Mouse (Mus musculus) heart, postnatal 0 days (tissue): ENCODE data around the gene Rprd2. TPM values are rescaled to one million over a fixed set of nuclear protein-coding genes. Genes with fewer than 3 reads are reported as not detected.

ENCODE experiments used
- ATAC-seq: fragments of 200-750 bp; cut with Nextera tagmentation; 2 replicates; pipeline ENCODE4 v1.8.0; 2017; ENCODE audit warnings: low read depth, moderate number of reproducible peaks, moderate library complexity; ENCODE audit not compliant: insufficient read depth
- DNase-seq: peaks from one replicate; pipeline ENCODE4 v3.0.0-alpha.2; 2016; ENCODE audit warnings: low spot score
- H3K27ac ChIP-seq: fragments of 300-500 bp; sonication (generic); 2 replicates; pipeline ENCODE4 v1.5.1; 2014; ENCODE audit warnings: low read depth, mild to moderate bottlenecking
- H3K27me3 ChIP-seq: fragments of 300-500 bp; sonication (generic); 2 replicates; pipeline ENCODE4 v1.6.1; 2014; ENCODE audit warnings: low read length, mixed read lengths; ENCODE audit not compliant: control insufficient read depth, insufficient read depth
- H3K36me3 ChIP-seq: fragments of 300-500 bp; sonication (generic); replicated peaks from 2 replicates; pipeline ENCODE4 v1.6.1; 2014; ENCODE audit warnings: low read length, mixed read lengths; ENCODE audit not compliant: control insufficient read depth, insufficient read depth
- H3K4me1 ChIP-seq: fragments of 300-500 bp; sonication (generic); 2 replicates; pipeline ENCODE4 v1.6.1; 2014; ENCODE audit warnings: antibody characterized with exemption; ENCODE audit not compliant: control insufficient read depth, insufficient read depth
- H3K4me2 ChIP-seq: fragments of 300-500 bp; sonication (generic); 2 replicates; pipeline ENCODE4 v1.6.1; 2014; ENCODE audit warnings: low read depth, mild to moderate bottlenecking, low read length, moderate library complexity
- H3K4me3 ChIP-seq: fragments of 300-500 bp; sonication (generic); 2 replicates; pipeline ENCODE4 v1.5.1; 2014; ENCODE audit warnings: low read depth, low read length
- H3K9ac ChIP-seq: fragments of 300-500 bp; sonication (generic); replicated peaks from 2 replicates; pipeline ENCODE4 v1.6.1; 2014; ENCODE audit warnings: low read depth, low read length, mixed read lengths
- H3K9me3 ChIP-seq: fragments of 300-500 bp; sonication (generic); replicated peaks from 2 replicates; pipeline ENCODE4 v1.6.1; 2016; ENCODE audit warnings: low read length; ENCODE audit not compliant: control insufficient read depth
- CTCF ChIP-seq: IDR thresholded peaks from 2 replicates; pipeline ENCODE4 v1.5.1; 2016; ENCODE audit warnings: antibody characterized with exemption, control low read depth, low read depth
- EP300 ChIP-seq: IDR thresholded peaks from 2 replicates; pipeline ENCODE4 v1.6.1; 2016; ENCODE audit warnings: antibody characterized with exemption, low read depth
- WGBS: fragments of 180-500 bp; shearing (Covaris S2); extraction: QIAGEN DNeasy Blood & Tissue Kit; methylation state at CpG from one replicate; pipeline ENCODE4 v1.1.7; 2014; 5-methylcytosine and 5-hydroxymethylcytosine counted together
- polyA plus RNA-seq: library from polyadenylated mRNA; unstranded; fragments of >200 nt; fragmentation: Nextera tagmentation; extraction: Ambion mirVana; gene quantifications from 2 replicates; pipeline ENCODE4 v1.2.1, GENCODE M21; 2015
- total RNA-seq: library from RNA; depleted of rRNA; stranded (reverse); fragments of >200 nt; gene quantifications from 2 replicates; pipeline ENCODE4 v1.2.3, GENCODE M21; 2014; ENCODE audit warnings: low replicate concordance; rRNA removed

Gene Rprd2
- 25.6 and 28.8 TPM in 2 replicates for total RNA-seq
- 15.8 and 20.8 TPM in 2 replicates for polyA plus RNA-seq

DNA sequence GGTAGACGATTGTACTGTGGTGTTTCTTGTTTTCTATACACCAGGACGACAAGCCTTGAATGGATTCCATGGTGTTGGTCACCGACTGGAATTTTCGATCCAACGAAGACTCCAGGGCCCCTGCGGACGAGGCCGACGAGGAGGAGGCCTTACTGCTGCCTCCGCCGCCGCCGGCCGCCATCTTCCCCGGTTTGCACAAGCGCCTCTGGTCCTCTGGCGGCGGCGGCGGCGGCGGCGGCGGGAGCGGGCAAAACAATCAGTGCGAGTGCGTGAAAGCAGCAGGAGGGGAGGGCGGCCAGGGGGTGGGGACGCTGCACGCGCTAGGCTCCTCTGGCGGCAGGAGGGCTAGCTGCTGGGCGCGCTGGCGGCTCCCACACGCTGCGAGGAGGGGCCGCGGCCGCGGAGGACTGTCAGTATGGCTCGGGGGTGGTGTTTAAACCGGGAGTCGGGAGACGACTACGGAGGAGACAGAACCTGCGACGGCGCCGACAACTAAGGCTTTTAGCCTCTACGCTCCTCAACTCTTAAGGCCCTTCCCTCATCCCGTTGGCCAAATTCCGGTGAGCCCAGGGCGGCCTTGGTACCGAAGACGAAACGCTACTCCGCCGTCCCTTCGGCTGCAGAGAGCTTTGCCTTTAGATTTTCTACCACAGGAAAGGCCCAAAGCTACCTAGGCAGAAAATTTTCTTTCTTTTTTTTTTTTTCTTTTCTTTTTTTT, at the start of gene Rprd2:
Rprd2 (minus strand) TSS at position 293 of the 718 bp plus-strand sequence.
- Histone ChIP-seq H3K27me3 (no peaks in the 10 kb centered on the region), H3K9me3 (no peaks in the 10 kb centered on the region), H3K9ac (peak within 1 kb of the TSS; percentile 90), H3K4me2 (peak within 1 kb of the TSS; percentile 70), H3K4me1 (peaks cover 20% of the 10 kb centered on the region), H3K36me3 (no peaks in the 10 kb centered on the region), H3K4me3 (peak within 1 kb of the TSS; percentile 73), H3K27ac (peak within 1 kb of the TSS; percentile 99)
- WGBS, result under 1% methylated on average over 56 of the region's 60 CpGs
- no peak for TF ChIP-seq CTCF
- TF ChIP-seq EP300, result no peak; the same call in 1 of the 2 replicates
- peak; percentile 71 for DNase-seq
- ATAC-seq, result peak; percentile 49

DNA sequence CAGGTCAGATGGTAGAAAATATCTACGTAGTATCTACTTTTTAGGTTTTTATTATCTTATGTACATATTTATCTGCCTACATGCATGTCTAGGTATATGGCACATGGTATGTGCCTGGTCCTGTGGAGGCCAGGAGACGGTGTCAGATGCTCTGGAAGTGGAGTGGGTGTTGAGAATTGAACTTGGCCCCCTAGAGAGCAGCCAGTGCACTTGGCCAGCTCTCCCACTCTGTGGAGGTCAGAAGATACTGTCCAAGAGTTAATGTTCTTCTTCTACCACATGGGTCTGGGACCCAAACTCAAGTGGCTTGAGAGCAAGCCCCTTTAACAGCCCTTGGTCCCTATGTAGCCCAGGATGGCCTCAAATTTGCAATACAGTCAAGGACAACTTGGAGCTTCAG, 48.7 kb upstream of the Rprd2 start:
- 76% methylated on average over 2 of the region's 2 CpGs for WGBS
- Histone ChIP-seq H3K36me3 (peaks cover 62% of the 10 kb centered on the region), H3K27ac (no peak overlapping the region), H3K9me3 (no peaks in the 10 kb centered on the region), H3K9ac (no peak overlapping the region), H3K4me1 (peaks cover 14% of the 10 kb centered on the region), H3K27me3 (no peaks in the 10 kb centered on the region), H3K4me3 (no peak overlapping the region), H3K4me2 (no peak overlapping the region)
- TF ChIP-seq EP300 (no peak), CTCF (no peak)
- no peak for DNase-seq
- ATAC-seq, result no peak

DNA sequence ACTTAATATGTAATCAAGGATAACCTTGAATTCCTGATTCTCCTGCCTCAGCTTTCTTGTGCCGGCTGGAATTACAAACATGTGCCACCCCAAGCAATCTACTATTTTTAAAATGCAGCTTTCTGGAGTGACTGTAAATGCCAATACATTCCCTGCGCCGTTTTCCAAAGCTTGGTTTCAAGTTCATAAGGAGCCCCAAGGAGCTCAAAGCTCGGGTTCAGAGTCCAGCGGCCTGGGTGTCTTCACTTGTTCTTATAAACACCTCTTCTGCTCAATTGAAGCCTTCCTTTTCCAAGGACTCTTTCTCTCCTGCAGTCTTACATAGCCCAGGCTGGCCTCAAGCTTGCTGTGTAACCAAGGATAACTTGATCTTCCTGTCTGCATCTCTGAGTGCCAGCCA, 47.4 kb upstream of the Rprd2 start:
- no peak overlapping the region for H3K4me2 ChIP-seq
- H3K36me3 ChIP-seq, result peaks cover 62% of the 10 kb centered on the region
- H3K27me3 ChIP-seq, result no peaks in the 10 kb centered on the region
- no peak overlapping the region for H3K9ac ChIP-seq
- no peak for DNase-seq
- H3K27ac ChIP-seq, result no peak overlapping the region
- no peak overlapping the region for H3K4me3 ChIP-seq
- TF ChIP-seq EP300 (no peak), CTCF (no peak)
- no peak for ATAC-seq
- peaks cover 8% of the 10 kb centered on the region for H3K4me1 ChIP-seq
- 80% methylated on average over 5 of the region's 5 CpGs for WGBS
- no peaks in the 10 kb centered on the region for H3K9me3 ChIP-seq

DNA sequence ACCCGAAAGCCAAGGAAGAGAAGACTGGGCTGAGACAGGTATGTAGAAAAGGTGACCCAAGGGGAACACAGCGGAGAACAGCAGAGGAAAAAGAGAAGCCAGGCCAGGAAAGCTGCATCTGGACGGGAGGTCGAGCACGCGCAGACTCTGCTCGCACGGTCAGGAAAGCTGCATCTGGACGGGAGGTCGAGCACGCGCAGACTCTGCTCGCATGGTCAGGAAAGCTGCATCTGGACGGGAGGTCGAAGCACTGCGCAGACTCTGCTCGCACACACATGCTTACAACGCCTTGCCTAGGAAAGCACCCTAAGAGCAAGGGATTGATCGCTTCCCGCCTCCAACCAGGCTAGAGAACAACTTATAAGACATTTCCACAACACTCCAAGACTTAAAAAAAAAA, 46.9 kb upstream of the Rprd2 start:
- no peak for DNase-seq
- ATAC-seq, result no peak
- TF ChIP-seq EP300, result no peak
- no peak for TF ChIP-seq CTCF
- Histone ChIP-seq H3K9ac (no peak overlapping the region), H3K27me3 (no peaks in the 10 kb centered on the region), H3K27ac (no peak overlapping the region), H3K9me3 (no peaks in the 10 kb centered on the region), H3K4me2 (no peak overlapping the region), H3K4me3 (no peak overlapping the region), H3K36me3 (peaks cover 62% of the 10 kb centered on the region), H3K4me1 (peaks cover 4% of the 10 kb centered on the region)
- 90% methylated on average over 20 of the region's 20 CpGs for WGBS

DNA sequence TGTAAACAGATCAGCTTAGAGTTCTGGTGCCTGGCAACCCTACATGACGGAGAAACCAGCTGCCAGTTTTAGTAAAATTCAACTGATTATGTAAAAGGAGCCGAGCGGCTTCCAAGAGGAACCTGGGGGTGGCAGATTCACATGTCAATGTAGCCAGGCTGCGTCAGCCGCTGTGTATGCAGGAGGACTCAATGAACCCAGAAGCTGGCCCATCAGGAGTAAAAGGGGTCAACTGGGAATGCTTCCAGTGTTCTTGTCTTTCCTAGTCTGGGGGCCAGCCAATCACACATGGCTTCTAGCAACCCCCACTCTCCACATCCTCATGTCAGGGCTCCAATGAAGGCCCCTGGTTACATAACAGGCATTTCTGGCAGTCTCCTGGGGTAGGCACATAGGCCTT, 46.4 kb upstream of the Rprd2 start:
- Histone ChIP-seq H3K27me3 (no peaks in the 10 kb centered on the region), H3K4me2 (no peak overlapping the region), H3K36me3 (peaks cover 60% of the 10 kb centered on the region), H3K27ac (no peak overlapping the region), H3K4me3 (no peak overlapping the region), H3K9ac (no peak overlapping the region), H3K4me1 (no peaks in the 10 kb centered on the region), H3K9me3 (no peaks in the 10 kb centered on the region)
- TF ChIP-seq EP300 (no peak), CTCF (no peak)
- ATAC-seq (no peak), DNase-seq (no peak)
- 77% methylated on average over 5 of the region's 5 CpGs for WGBS

DNA sequence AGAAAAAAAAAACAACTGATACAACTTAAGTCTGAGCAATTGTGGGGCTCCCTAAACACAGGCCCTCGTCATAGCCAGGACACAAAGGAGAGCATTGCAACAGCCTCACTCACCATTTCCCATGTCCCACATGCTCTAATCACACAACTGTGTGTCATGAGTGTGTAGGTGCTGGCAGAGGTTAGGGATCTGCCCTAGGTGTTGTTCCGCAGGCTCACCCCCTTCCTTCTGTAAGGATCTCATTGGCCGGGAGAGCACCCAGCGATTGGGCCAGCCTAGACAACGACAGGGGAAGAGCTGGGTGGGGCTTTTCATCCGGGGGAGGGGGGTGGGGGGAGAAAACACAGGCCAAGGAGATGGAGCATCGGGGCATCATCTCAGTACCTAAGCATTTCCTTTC, 44.9 kb upstream of the Rprd2 start:
- ATAC-seq (no peak), DNase-seq (no peak)
- Histone ChIP-seq H3K9me3 (no peaks in the 10 kb centered on the region), H3K27ac (no peak overlapping the region), H3K36me3 (peaks cover 47% of the 10 kb centered on the region), H3K4me2 (no peak overlapping the region), H3K9ac (no peak overlapping the region), H3K4me3 (no peak overlapping the region), H3K27me3 (no peaks in the 10 kb centered on the region), H3K4me1 (no peaks in the 10 kb centered on the region)
- TF ChIP-seq CTCF, result no peak
- TF ChIP-seq EP300, result no peak
- 55% methylated on average over 7 of the region's 7 CpGs for WGBS
